Mouse (Mus musculus): Measurements from ENCODE around the gene D2hgdh. TPM values are rescaled to one million over a fixed set of nuclear protein-coding genes. Genes with fewer than 3 reads are reported as not detected.
A peak's percentile ranks its signal among the peaks of the same experiment; 100 is the strongest.
"Not testable (repeated sequence)": the region's sequence is repeated elsewhere in the genome, so short reads cannot be mapped to it uniquely, and the experiment has no call there.

Gene D2hgdh
- polyA plus RNA-seq, 1 experiment from 2014 or later, result 14.8 TPM

GRCm38 (mm10) chr1:93836532-93836913 lies 11.8 kb downstream of the D2hgdh start:
- Histone ChIP-seq H3K27ac (no peak overlapping the region), H3K9me3 (no peaks in the 10 kb centered on the region), H3K36me3 (peaks cover 12% of the 10 kb centered on the region), H3K4me1 (0 out of 2 replicates have a peak, but pooled peaks cover 3% of the 10 kb centered on the region), H3K4me3 (no peak overlapping the region), H3K27me3 (ENCODE audit: insufficient read depth, poor library complexity, severe bottlenecking) (no peaks in the 10 kb centered on the region)
- 88% methylated on average over 2 of the region's 2 CpGs for WGBS
- no peak for DNase-seq (ENCODE audit: low spot score)

- DNase-seq (ENCODE audit: low spot score), result no peak
- peaks cover 12% of the 10 kb centered on the region for H3K36me3 ChIP-seq
- WGBS, result 91% methylated on average over 8 of the region's 8 CpGs
- no peaks in the 10 kb centered on the region for H3K9me3 ChIP-seq
- no peak overlapping the region for H3K4me3 ChIP-seq
- 0 out of 2 replicates have a peak, but pooled peaks cover 3% of the 10 kb centered on the region for H3K4me1 ChIP-seq
- H3K27me3 ChIP-seq (ENCODE audit: insufficient read depth, poor library complexity, severe bottlenecking), result no peaks in the 10 kb centered on the region
- no peak overlapping the region for H3K27ac ChIP-seq
These were observed 12.6 kb downstream of the D2hgdh start for GRCm38 (mm10) chr1:93837335-93837734.

GRCm38 (mm10) chr1:93838569-93838968 lies 13.9 kb downstream of the D2hgdh start:
- peaks cover 12% of the 10 kb centered on the region for H3K36me3 ChIP-seq
- not testable (repeated sequence) for H3K27me3 ChIP-seq (ENCODE audit: insufficient read depth, poor library complexity, severe bottlenecking); H3K4me3 ChIP-seq; H3K27ac ChIP-seq; DNase-seq (ENCODE audit: low spot score); H3K4me1 ChIP-seq; H3K9me3 ChIP-seq
- WGBS, result 92% methylated on average over 8 of the region's 8 CpGs

GRCm38 (mm10) chr1:93845766-93846366 lies 21.2 kb downstream of the D2hgdh start:
- not testable (repeated sequence) for H3K36me3 ChIP-seq; H3K4me3 ChIP-seq; H3K9me3 ChIP-seq; H3K4me1 ChIP-seq; H3K27ac ChIP-seq; H3K27me3 ChIP-seq (ENCODE audit: insufficient read depth, poor library complexity, severe bottlenecking); DNase-seq (ENCODE audit: low spot score)
- WGBS, result 88% methylated on average over 2 of the region's 3 CpGs

- H3K9me3 ChIP-seq; H3K4me1 ChIP-seq; DNase-seq (ENCODE audit: low spot score); H3K4me3 ChIP-seq; H3K36me3 ChIP-seq; H3K27me3 ChIP-seq (ENCODE audit: insufficient read depth, poor library complexity, severe bottlenecking); H3K27ac ChIP-seq: not testable (repeated sequence)
- 77% methylated on average over 4 of the region's 4 CpGs for WGBS
These were observed 31.1 kb downstream of the D2hgdh start for GRCm38 (mm10) chr1:93855790-93856189.

- no peaks in the 10 kb centered on the region for H3K36me3 ChIP-seq
- no peak overlapping the region for H3K4me3 ChIP-seq
- 83% methylated on average over 6 of the region's 6 CpGs for WGBS
- H3K4me1 ChIP-seq, result no peaks in the 10 kb centered on the region
- no peak for DNase-seq (ENCODE audit: low spot score)
- no peak overlapping the region for H3K27ac ChIP-seq
- no peaks in the 10 kb centered on the region for H3K27me3 ChIP-seq (ENCODE audit: insufficient read depth, poor library complexity, severe bottlenecking)
- H3K9me3 ChIP-seq, result no peaks in the 10 kb centered on the region
These were observed 32.7 kb downstream of the D2hgdh start for GRCm38 (mm10) chr1:93857370-93857769.

- Histone ChIP-seq H3K9me3 (no peaks in the 10 kb centered on the region), H3K27me3 (ENCODE audit: insufficient read depth, poor library complexity, severe bottlenecking) (no peaks in the 10 kb centered on the region), H3K4me1 (no peaks in the 10 kb centered on the region), H3K27ac (no peak overlapping the region), H3K36me3 (no peaks in the 10 kb centered on the region), H3K4me3 (no peak overlapping the region)
- WGBS, result 91% methylated on average over 3 of the region's 3 CpGs
- DNase-seq (ENCODE audit: low spot score), result no peak
These were observed 33.3 kb downstream of the D2hgdh start for GRCm38 (mm10) chr1:93857991-93858390.

GRCm38 (mm10) chr1:93859619-93860018 lies 34.9 kb downstream of the D2hgdh start:
- no peak for DNase-seq (ENCODE audit: low spot score)
- Histone ChIP-seq H3K27me3 (ENCODE audit: insufficient read depth, poor library complexity, severe bottlenecking) (no peaks in the 10 kb centered on the region), H3K4me1 (no peaks in the 10 kb centered on the region), H3K27ac (no peak overlapping the region), H3K4me3 (no peak overlapping the region), H3K36me3 (no peaks in the 10 kb centered on the region), H3K9me3 (no peaks in the 10 kb centered on the region)

GRCm38 (mm10) chr1:93861048-93861447 lies 36.3 kb downstream of the D2hgdh start, which contains the start of gene Gal3st2:
Gal3st2 (plus strand) TSS chr1:93861306.
- H3K27ac ChIP-seq; DNase-seq (ENCODE audit: low spot score); H3K36me3 ChIP-seq; H3K4me3 ChIP-seq; H3K4me1 ChIP-seq; H3K9me3 ChIP-seq; H3K27me3 ChIP-seq (ENCODE audit: insufficient read depth, poor library complexity, severe bottlenecking): not testable (repeated sequence)
- 49% methylated on average over 2 of the region's 2 CpGs for WGBS

- not testable (repeated sequence) for DNase-seq (ENCODE audit: low spot score); H3K4me1 ChIP-seq; H3K9me3 ChIP-seq; H3K36me3 ChIP-seq; H3K4me3 ChIP-seq; H3K27ac ChIP-seq; H3K27me3 ChIP-seq (ENCODE audit: insufficient read depth, poor library complexity, severe bottlenecking)
- WGBS, result 71% methylated on average over 1 of the region's 1 CpGs
These were observed 46.9 kb downstream of the D2hgdh start for GRCm38 (mm10) chr1:93871594-93872105.

- peak; percentile 30 for DNase-seq (ENCODE audit: low spot score)
- H3K4me1 ChIP-seq; H3K36me3 ChIP-seq; H3K27me3 ChIP-seq (ENCODE audit: insufficient read depth, poor library complexity, severe bottlenecking); H3K27ac ChIP-seq; H3K9me3 ChIP-seq; H3K4me3 ChIP-seq: not testable (repeated sequence)
- 89% methylated on average over 14 of the region's 22 CpGs for WGBS
These were observed 49.7 kb downstream of the D2hgdh start for GRCm38 (mm10) chr1:93874405-93874804.

GRCm38 (mm10) chr1:93881778-93882177 lies 57.1 kb downstream of the D2hgdh start:
- not testable (repeated sequence) for H3K4me1 ChIP-seq; DNase-seq (ENCODE audit: low spot score); H3K9me3 ChIP-seq; H3K27ac ChIP-seq; H3K36me3 ChIP-seq; H3K27me3 ChIP-seq (ENCODE audit: insufficient read depth, poor library complexity, severe bottlenecking); H3K4me3 ChIP-seq
- WGBS, result no CpG with 5 or more reads among the region's 11 CpGs

GRCm38 (mm10) chr1:93890936-93891335 lies 66.2 kb downstream of the D2hgdh start:
- not testable (repeated sequence) for H3K9me3 ChIP-seq; H3K4me3 ChIP-seq; H3K27me3 ChIP-seq (ENCODE audit: insufficient read depth, poor library complexity, severe bottlenecking); DNase-seq (ENCODE audit: low spot score); H3K4me1 ChIP-seq; H3K36me3 ChIP-seq; H3K27ac ChIP-seq
- 59% methylated on average over 1 of the region's 1 CpGs for WGBS

- DNase-seq (ENCODE audit: low spot score); H3K9me3 ChIP-seq; H3K36me3 ChIP-seq; H3K4me1 ChIP-seq; H3K27ac ChIP-seq; H3K27me3 ChIP-seq (ENCODE audit: insufficient read depth, poor library complexity, severe bottlenecking); H3K4me3 ChIP-seq: not testable (repeated sequence)
- WGBS, result no CpG with 5 or more reads among the region's 1 CpGs
These were observed 72.7 kb downstream of the D2hgdh start for GRCm38 (mm10) chr1:93897395-93897794.

Measured in heart, embryonic 10.5 days (tissue).